Mouse (Mus musculus) B cell, adult 2 months (primary cell): ENCODE data around the gene Prtg.
A peak's percentile ranks its signal among the peaks of the same experiment; 100 is the strongest.

Experiments used
- DNase-seq, 2 experiments: peaks; one replicate each; pipeline ENCODE4 v3.0.0; 2022

The Prtg gene

GRCm38 (mm10) chr9:72923068-72923467 is 116.4 kb downstream of the Prtg start:
- no peak for DNase-seq

DNA sequence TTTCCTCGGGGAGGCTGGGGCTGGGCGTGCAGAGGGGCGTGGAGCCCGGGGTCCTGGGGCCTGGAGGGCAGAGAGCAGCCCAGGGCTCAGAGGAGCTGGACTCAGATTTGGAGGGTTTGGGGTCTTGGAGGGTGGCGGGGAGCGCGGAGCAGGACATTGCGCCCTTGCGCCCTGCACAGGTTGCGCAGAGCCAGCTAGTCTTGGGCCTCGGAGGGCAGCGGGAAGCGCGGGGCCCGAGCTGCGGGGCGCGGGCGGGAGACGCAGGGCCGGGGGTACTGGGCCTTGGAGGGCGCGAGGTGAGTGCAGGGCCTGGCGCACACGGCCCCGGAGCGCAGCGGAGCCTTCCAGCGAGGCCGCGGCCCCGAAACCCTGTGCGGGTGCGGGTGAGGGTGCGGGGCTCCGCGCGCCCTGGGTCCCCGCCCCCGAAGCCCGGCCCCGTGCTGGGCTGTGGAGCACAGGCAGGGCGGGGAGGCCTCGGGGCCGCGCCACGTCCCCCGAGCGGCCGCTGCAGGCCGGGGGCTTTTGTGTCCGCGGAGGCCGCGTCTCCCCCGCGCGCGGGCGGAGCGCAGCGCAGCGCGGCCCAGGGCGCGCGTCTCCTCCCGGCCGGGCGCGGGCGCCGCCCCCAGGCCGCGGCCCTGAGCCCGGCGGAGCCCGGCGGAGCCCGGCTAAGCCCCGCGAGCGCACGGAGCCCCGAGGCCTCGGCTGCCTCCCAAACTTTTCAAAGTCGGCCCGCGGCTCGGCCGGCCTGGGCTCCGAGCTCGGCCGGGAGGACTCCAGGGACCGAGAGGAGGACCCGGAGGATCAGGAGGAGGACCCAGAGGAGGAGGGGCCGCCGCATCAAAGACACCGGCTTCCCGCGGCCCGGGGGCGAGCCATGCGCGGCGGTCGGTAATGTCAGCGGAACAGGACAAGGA is 118.6 kb downstream of the Prtg start, which contains the start of gene Pygo1:
Pygo1 (plus strand) TSS at position 625 of the 914 bp plus-strand sequence.
- DNase-seq, result peak in 1 of 2 experiments; percentile 2

- DNase-seq, result peak in 1 of 2 experiments; percentile 5
Measured at GRCm38 (mm10) chr9:72925935-72926258, 119.2 kb downstream of the Prtg start.

DNA sequence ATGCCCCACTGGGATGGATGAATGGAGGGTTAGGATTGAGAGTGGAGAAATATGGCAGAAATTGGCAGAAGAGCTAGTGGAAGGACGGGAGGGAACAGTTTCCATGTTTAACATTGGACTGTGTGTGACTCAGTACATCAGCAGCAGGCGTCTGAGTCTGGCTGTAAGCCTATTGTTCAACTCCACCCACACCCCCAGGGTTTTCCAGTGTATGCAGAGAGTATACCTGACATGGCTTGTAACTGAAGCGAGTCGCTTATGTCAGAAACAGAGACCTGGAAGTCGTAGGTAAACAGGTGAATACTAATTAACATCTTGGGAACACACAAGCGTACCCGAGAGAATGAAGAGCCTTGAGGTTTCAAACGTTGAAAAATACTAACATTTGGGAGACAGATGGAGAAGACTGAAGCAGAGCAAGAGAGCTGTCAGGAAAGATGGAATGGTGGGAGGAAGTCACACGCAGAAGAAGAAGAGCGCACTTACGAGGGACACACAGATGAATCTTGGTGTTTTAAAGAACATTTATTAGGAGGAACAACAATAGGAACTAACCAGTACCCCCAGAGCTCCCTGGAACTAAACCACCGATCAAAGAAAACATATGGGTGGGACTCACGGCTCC is 124.6 kb downstream of the Prtg start:
- no peak for DNase-seq

DNA sequence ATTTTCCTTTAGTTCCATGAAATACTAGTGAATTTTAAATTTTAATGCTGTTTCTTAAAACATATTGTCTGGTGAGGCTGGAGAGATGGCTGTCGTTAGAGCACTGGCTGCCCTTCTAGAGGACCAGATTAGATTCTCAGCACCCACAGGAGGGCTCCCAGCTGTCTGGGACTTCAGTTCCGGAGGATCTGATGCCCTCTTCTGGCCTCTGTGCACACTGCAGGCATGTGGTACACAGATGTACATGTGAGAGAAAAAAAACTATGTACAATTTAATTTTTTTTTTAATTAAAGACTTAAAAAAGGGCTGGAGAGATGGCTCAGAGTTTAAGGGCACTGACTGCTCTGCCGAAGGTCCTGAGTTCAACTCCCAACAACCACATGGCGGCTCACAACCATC is 128.6 kb downstream of the Prtg start:
- no peak for DNase-seq

DNA sequence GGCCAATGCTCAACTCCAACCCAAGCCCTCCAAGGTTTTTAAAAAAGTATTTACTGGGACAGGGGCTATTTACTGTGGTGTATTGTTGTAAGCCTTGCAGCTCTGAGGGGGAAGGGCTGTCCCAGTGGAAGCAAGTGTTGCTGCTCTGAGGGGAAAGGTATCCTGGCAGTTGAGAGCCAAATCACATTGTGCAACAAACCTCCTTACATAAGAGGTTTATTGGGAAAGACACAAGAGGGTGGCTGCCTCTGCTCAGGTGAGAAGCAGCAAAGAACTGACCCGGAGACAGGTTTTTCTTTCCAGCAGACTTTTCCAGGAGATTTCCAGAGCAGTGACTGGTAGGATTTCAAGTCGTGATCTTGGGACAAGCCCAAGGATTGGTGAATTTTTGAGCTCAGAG is 129.6 kb downstream of the Prtg start:
- no peak for DNase-seq

DNA sequence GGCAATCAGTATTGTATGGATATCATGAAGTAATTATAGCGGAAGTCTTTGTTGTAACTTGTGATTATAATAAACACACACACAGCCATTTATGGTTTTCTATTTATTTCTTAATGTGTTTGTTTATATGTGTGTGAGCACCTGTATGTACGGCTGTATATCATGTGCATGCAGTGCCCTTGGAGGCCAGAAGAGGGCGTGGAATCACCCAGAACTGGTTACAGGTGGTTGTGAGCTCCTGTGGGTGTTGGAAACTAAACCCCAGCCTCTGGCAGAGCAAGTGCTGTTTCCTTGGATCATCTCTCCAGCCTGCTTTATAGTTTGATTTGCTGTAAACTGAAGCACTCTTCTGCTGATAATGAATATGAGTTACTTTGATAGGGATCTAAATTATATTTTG is 136.8 kb downstream of the Prtg start:
- peak in 1 of 2 experiments; percentile 26 for DNase-seq

- DNase-seq, result no peak
Measured at GRCm38 (mm10) chr9:72944286-72944685, 137.6 kb downstream of the Prtg start.

DNA sequence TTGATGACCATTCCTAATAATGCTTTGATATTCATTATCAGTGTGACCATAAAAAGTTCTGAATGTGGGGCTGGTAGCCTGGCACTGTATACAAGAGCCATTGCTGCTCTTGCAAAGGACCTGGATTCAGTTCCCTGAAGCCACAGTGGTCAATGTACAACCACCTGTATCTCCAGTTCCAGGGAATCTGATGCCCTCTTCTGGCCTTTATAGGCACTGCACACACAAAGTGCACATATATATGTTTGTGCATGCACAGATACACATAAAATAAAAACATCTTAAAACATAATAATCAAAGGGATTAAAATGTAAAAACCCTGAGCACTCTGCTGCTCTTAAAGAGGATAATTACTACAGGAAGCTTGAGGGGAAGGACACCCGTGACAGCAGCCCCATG is 140.3 kb downstream of the Prtg start:
- DNase-seq, result no peak

GRCm38 (mm10) chr9:72949572-72949971 is 142.9 kb downstream of the Prtg start:
- no peak for DNase-seq

GRCm38 (mm10) chr9:72954746-72955145 is 148.1 kb downstream of the Prtg start:
- DNase-seq, result peak; percentile 43 to 53

- peak; percentile 70 to 74 for DNase-seq
Measured at GRCm38 (mm10) chr9:72955546-72955945, 148.9 kb downstream of the Prtg start.

DNA sequence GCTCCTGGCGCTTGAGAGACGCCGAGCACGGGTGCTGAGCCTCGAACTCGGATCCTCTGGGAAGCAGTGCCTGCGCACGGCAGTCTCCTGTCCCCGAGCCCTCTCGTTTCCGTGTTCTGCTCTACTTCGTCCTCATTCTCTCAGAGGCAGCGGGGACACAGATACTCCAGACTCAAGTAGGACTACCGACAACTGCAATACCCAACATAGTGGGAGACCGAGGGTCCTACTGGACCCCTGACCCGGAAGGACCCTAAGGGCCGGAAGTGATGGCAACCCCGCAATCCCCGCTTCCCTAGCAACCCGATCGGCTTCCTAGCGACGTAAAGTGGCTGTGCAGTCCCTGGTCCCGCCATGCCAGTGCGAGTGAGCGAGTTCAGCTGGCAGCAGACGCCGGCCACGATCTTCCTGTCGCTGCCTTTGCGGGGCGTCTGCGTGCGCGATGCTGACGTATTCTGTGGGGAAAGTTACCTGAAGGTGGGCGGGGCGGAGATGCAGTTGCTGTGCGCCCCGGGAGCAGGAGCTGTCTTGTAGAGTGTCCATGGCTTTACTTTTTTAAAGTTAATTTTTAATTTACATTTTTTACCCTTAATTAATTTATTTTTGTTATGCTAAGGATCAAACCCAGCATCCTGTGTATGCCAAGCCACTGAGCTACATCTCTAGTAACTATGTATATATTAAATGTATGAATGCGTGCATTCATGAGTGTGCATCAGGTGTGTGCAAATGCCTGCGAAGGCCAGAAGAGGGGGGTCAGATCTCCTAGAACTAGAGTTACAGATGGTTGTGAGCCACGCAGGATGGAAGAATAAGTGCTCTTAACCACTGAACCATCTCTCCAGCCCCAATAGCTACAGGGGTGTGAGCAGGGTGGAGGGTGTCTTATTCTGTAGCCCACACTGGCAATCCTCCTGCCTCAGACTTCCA is 152.1 kb downstream of the Prtg start, which contains the start of the genes Dyx1c1 and Gm44503:
Dyx1c1 (plus strand) TSS at position 265 of the 930 bp plus-strand sequence.
Gm44503 (plus strand) TSS at position 332 of the 930 bp plus-strand sequence.
- DNase-seq, result peak; percentile 84 to 86

DNA sequence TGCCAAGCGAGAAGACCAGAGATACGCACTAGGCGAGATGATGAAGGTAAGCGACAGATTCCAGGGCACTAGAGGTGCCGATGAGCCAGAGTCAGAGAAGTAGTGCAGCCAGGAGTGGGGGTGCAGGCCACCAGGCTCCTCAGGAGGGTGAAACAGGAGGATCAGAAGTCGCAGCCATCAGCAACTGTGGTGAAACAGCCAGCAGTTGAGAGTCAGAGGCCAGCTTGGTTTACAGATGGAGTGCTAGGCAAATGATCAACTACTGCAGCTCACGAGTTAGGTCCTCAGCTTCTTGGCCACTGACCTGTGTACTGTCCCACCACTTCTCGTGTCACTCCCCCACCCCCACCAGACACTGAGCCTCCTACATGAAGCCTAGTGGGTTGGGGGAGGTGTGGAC is 154.7 kb downstream of the Prtg start:
- no peak for DNase-seq

GRCm38 (mm10) chr9:72961959-72962358 is 155.3 kb downstream of the Prtg start:
- DNase-seq, result peak; percentile 38 to 51
